ENCODE assay signal across 9 mouse cellular contexts in genomic region chr16:45095561-45096482, GRCm38 (mm10). TPM values are rescaled to one million over a fixed set of nuclear protein-coding genes. Genes with fewer than 3 reads are reported as not detected.
DNase-seq lines count a peak whose midpoint lies in the region; ATAC-seq lines count a peak whose summit lies in the region.
"Had no signal": no experiment of that assay in that cellular context is flagged by ENCODE, and none has a peak within 500 bp of the region (broad histone marks: within the 10 kb centered on the region; RNA-seq: fewer than 3 reads in every experiment).

No protein-coding gene starts in this region.

- H3K4me2 ChIP-seq in lung, embryonic 15.5 days = peak overlapping the region; percentile 66; the same call in 1 of the 2 replicates
- no peak overlapping the region for H3K4me2 ChIP-seq in forebrain, embryonic 15.5 days (replicated peaks)

- peaks cover 30% of the 10 kb centered on the region for H3K4me1 ChIP-seq in lung, embryonic 15.5 days
- peaks cover 35% of the 10 kb centered on the region for H3K4me1 ChIP-seq in forebrain, embryonic 15.5 days

- ATAC-seq in lung, embryonic 15.5 days (ENCODE audit: borderline replicate concordance, extremely low read depth, low FRiP score, low TSS enrichment) = no peak
- ATAC-seq in megakaryocyte progenitor cell, adult 5-6 weeks (replicated peaks; ENCODE audit: poor library complexity) = peak; percentile 67
- no peak for ATAC-seq in forebrain, embryonic 15.5 days (replicated peaks)

- 88% methylated on average over 26 of the region's 26 CpGs for WGBS in lung, embryonic 15.5 days
- WGBS in forebrain, embryonic 15.5 days = 86% methylated on average over 26 of the region's 26 CpGs

- intact Hi-C loops in heart, postnatal 36 days (cut with DNase I) = loop anchor here (5.0 to 10.0 kb wide), 2 partner anchors 371 to 1209 kb away; partner anchors contain the start of genes Ccdc191 and Nepro

- H3K4me3 ChIP-seq in lung, embryonic 15.5 days = no peak overlapping the region
- H3K4me3 ChIP-seq in forebrain, embryonic 15.5 days = no peak overlapping the region

- H3K27ac ChIP-seq in lung, embryonic 15.5 days = no peak overlapping the region
- H3K27ac ChIP-seq in forebrain, embryonic 15.5 days (replicated peaks) = no peak overlapping the region
- H3K27ac ChIP-seq: liver, embryonic 14.5 days had no signal

- no peak overlapping the region for H3K9ac ChIP-seq in lung, embryonic 15.5 days
- no peak overlapping the region for H3K9ac ChIP-seq in forebrain, embryonic 15.5 days (replicated peaks)
- H3K9ac ChIP-seq: liver, embryonic 14.5 days had no signal

- DNase-seq in heart, adult 11 months = peak; percentile 94
- DNase-seq in heart, adult 8-10 months (ENCODE audit: low spot score) = no peak
- no peak for DNase-seq in lung, postnatal 25 days (ENCODE audit: low spot score)
- DNase-seq in heart, postnatal 36 days = peak; percentile 31
- DNase-seq in right cerebral cortex, postnatal 4 days = no peak

- H3K36me3 ChIP-seq in lung, embryonic 15.5 days = no peaks in the 10 kb centered on the region
- H3K36me3 ChIP-seq in forebrain, embryonic 15.5 days = no peaks in the 10 kb centered on the region

- H3K27me3 ChIP-seq in lung, embryonic 15.5 days = no peaks in the 10 kb centered on the region
- no peaks in the 10 kb centered on the region for H3K27me3 ChIP-seq in forebrain, embryonic 15.5 days

- H3K9me3 ChIP-seq in lung, embryonic 15.5 days = no peaks in the 10 kb centered on the region
- no peaks in the 10 kb centered on the region for H3K9me3 ChIP-seq in forebrain, embryonic 15.5 days

RNA-seq across cellular contexts. Expression of gene Ccdc80, which starts 2.6 kb away (rescaled TPM):
- total RNA-seq in heart, adult 8-10 months (2022) = 10 to 100 TPM; 41.6 to 54.5 (median 48.7) TPM
- 73.1 and 73.5 TPM in 2 replicates for polyA plus RNA-seq in lung, embryonic 15.5 days (2015; fragmentation: Nextera tagmentation; extraction: Ambion mirVana)
- total RNA-seq in heart, postnatal 36 days (2021) = 10 to 100 TPM; 85.3 to 92.6 TPM
- 0.12 and 0.32 TPM in 2 replicates for total RNA-seq in megakaryocyte progenitor cell, adult 5-6 weeks (2015)
- 0.71 and 3.1 TPM in 2 replicates for total RNA-seq in megakaryocyte progenitor cell, adult 5-6 weeks (2017)
- 26.3 and 26.5 TPM in 2 replicates for polyA plus RNA-seq in forebrain, embryonic 15.5 days (2015; fragmentation: Nextera tagmentation; extraction: Ambion mirVana)

Comparison
In these comparisons a context has a peak if more than half of its experiments do, and no peak if none do; other contexts are left out.
1. DNase-seq: peak in heart, adult 11 months (single experiment) and heart, postnatal 36 days (2 of 2); none in heart, adult 8-10 months (single experiment), lung, postnatal 25 days (single experiment) and right cerebral cortex, postnatal 4 days (single experiment).
2. RNA of gene Ccdc80, which starts 2.6 kb away (total RNA-seq): 85.3 to 92.6 TPM in heart, postnatal 36 days and 41.6 to 54.5 TPM in heart, adult 8-10 months; 0.12 to 3.1 TPM in megakaryocyte progenitor cell, adult 5-6 weeks; every median in the first group is over 10 times any median in the second.